Mouse (Mus musculus) heart, embryonic 14.5 days (tissue): ENCODE results near the gene Bcas3. TPM values are rescaled to one million over a fixed set of nuclear protein-coding genes. Genes with fewer than 3 reads are reported as not detected.

Experiments used
- ATAC-seq: fragments of 200-750 bp; cut with Nextera tagmentation; 2 replicates; pipeline ENCODE4 v1.8.0; 2017; ENCODE audit warnings: low read depth, moderate TSS enrichment; ENCODE audit not compliant: insufficient number of reproducible peaks, insufficient read depth, low FRiP score
- H3K27ac ChIP-seq, 2 experiments: fragments of 200-500 bp in 1 of 2; fragments of 300-500 bp in 1 of 2; sonication (generic) in 1 of 2; replicated peaks in 1 of 2; 2 replicates each; pipeline ENCODE4 v1.5.1; 2012 to 2014; ENCODE audit warnings: low read depth in 2 of 2, low read length in 2 of 2, control low read depth in 1 of 2, mild to moderate bottlenecking in 1 of 2, mixed read lengths in 1 of 2; ENCODE audit not compliant: control insufficient read depth in 1 of 2, insufficient read depth in 1 of 2
- H3K27me3 ChIP-seq: fragments of 300-500 bp; sonication (generic); 2 replicates; pipeline ENCODE4 v1.6.1; 2014; ENCODE audit warnings: mild to moderate bottlenecking, low read length, control low read depth; ENCODE audit not compliant: control insufficient read depth, insufficient read depth
- H3K36me3 ChIP-seq: fragments of 300-500 bp; sonication (generic); 2 replicates; pipeline ENCODE4 v1.6.1; 2014; ENCODE audit warnings: mild to moderate bottlenecking, control low read depth, low read length, mixed read lengths; ENCODE audit not compliant: control insufficient read depth, insufficient read depth
- H3K4me1 ChIP-seq, 2 experiments: fragments of 200-500 bp in 1 of 2; fragments of 300-500 bp in 1 of 2; sonication (generic) in 1 of 2; 2 replicates each; pipeline ENCODE4 v1.6.1; 2012 to 2014; ENCODE audit warnings: low read length in 2 of 2, control low read depth in 1 of 2, mixed read lengths in 1 of 2; ENCODE audit not compliant: control insufficient read depth in 2 of 2, insufficient read depth in 2 of 2
- H3K4me2 ChIP-seq: fragments of 300-500 bp; sonication (generic); 2 replicates; pipeline ENCODE4 v1.6.1; 2014; ENCODE audit warnings: mild to moderate bottlenecking, low read length
- H3K4me3 ChIP-seq, 2 experiments: fragments of 200-500 bp in 1 of 2; fragments of 300-500 bp in 1 of 2; sonication (generic) in 1 of 2; 2 replicates each; pipeline ENCODE4 v1.5.1; 2012 to 2014; ENCODE audit warnings: low read length in 2 of 2, mild to moderate bottlenecking in 2 of 2, control low read depth in 1 of 2, low read depth in 1 of 2, moderate library complexity in 1 of 2; ENCODE audit not compliant: control insufficient read depth in 1 of 2, insufficient read depth in 1 of 2
- H3K9ac ChIP-seq: fragments of 300-500 bp; sonication (generic); 2 replicates; pipeline ENCODE4 v1.6.1; 2014; ENCODE audit warnings: mild to moderate bottlenecking, low read length
- H3K9me3 ChIP-seq: fragments of 300-500 bp; sonication (generic); 2 replicates; pipeline ENCODE4 v1.6.1; 2016; ENCODE audit warnings: low read length, control low read depth; ENCODE audit not compliant: control insufficient read depth
- WGBS: fragments of 180-500 bp; shearing (Covaris S2); extraction: QIAGEN DNeasy Blood & Tissue Kit; methylation state at CpG from one replicate; pipeline ENCODE4 v1.1.7; 2014; 5-methylcytosine and 5-hydroxymethylcytosine counted together
- polyA plus RNA-seq: library from polyadenylated mRNA; unstranded; fragments of >200 nt; fragmentation: Nextera tagmentation; extraction: Ambion mirVana; gene quantifications from 2 replicates; pipeline ENCODE4 v1.2.1, GENCODE M21; 2014

Gene Bcas3
- polyA plus RNA-seq, 1 experiment from 2014 or later = 22.5 TPM

- Histone ChIP-seq H3K9me3 (no peaks in the 10 kb centered on the region), H3K4me2 (no peak overlapping the region), H3K4me1 (no peaks in the 10 kb centered on the region; a peak in 1 of 4 replicates), H3K36me3 (no peaks in the 10 kb centered on the region), H3K4me3 (no peak overlapping the region), H3K27ac (no peak overlapping the region), H3K27me3 (no peaks in the 10 kb centered on the region), H3K9ac (no peak overlapping the region)
- no peak for ATAC-seq
- 81% methylated on average over 3 of the region's 3 CpGs for WGBS
Observed at GRCm38 (mm10) chr11:85407700-85408099, 54.7 kb downstream of the Bcas3 start.

DNA sequence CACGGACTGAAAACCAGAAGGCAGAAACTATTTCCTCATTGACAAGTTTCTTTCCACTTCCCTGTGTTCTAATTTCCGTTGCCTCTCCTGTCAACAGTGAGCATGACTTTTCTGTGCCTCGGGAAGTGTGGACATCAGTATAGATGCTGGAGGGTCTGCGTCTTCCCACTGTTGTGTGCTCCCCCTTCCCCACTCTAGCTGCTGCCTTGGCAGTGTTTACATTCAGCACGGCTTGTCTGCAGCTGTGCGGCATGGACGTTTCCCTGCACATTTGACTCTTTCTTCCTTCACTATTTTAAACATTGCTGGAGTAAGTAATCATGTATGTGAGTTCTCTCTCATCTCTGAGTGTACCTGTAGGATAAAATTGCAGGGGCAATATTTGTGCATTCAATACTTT, 59.4 kb downstream of the Bcas3 start:
- Histone ChIP-seq H3K4me1 (no peaks in the 10 kb centered on the region; a peak in 1 of 4 replicates), H3K36me3 (no peaks in the 10 kb centered on the region), H3K27ac (no peak overlapping the region), H3K27me3 (no peaks in the 10 kb centered on the region), H3K9me3 (no peaks in the 10 kb centered on the region), H3K4me3 (no peak overlapping the region), H3K4me2 (no peak overlapping the region), H3K9ac (no peak overlapping the region)
- no peak for ATAC-seq
- 46% methylated on average over 7 of the region's 7 CpGs for WGBS

DNA sequence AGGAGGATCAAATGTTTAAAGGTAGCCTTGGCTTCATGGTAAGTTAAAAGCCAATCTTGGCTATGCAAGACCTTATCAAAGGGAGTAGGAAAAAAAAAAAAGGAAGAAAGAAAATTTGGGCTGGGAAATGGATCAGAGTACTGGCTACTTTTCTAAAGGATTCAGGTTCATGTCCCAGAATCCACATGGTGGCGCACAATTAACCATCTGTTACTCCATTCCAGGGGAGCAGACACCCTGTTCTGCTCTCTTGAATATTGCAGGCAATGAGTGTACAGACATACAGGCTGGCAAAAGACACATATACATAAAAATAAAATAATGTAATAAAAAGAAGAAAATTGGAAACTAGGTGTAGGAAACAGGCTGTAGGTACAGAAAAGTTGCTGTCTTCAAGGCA, 61.5 kb downstream of the Bcas3 start:
- no peak for ATAC-seq
- no peaks in the 10 kb centered on the region for H3K27me3 ChIP-seq
- 89% methylated on average over 1 of the region's 1 CpGs for WGBS

DNA sequence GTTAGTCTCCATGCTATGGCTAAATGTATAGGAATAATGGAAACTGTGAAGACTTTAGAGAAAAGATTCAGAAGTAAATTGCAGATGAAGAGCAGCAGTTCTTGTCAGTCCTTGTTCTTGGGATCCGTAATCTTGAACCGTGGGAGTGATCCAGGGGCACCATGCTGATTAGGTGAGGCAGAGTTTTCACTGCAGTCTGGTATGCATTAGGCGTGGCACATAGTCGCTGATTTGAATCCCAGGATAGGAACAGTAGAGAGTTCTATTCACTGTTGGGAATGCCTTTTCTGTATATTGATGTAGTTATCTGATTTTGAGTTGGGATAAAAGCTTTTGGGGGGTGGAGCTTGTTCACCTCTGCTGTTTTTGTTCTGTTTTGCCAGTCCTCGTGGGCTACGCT, 74.4 kb downstream of the Bcas3 start:
- Histone ChIP-seq H3K9ac (no peak overlapping the region), H3K4me2 (no peak overlapping the region), H3K4me3 (no peak overlapping the region), H3K4me1 (no peaks in the 10 kb centered on the region; a peak in 1 of 4 replicates), H3K36me3 (no peaks in the 10 kb centered on the region), H3K27me3 (no peaks in the 10 kb centered on the region), H3K27ac (no peak overlapping the region), H3K9me3 (no peaks in the 10 kb centered on the region)
- 57% methylated on average over 6 of the region's 6 CpGs for WGBS
- no peak for ATAC-seq

More for the DNA sequence above, 61.5 kb downstream of the Bcas3 start:
- Histone ChIP-seq H3K9me3 (no peaks in the 10 kb centered on the region), H3K9ac (no peak overlapping the region), H3K36me3 (no peaks in the 10 kb centered on the region), H3K4me3 (no peak overlapping the region), H3K27ac (no peak overlapping the region), H3K4me2 (no peak overlapping the region), H3K4me1 (no peaks in the 10 kb centered on the region; a peak in 1 of 4 replicates)

DNA sequence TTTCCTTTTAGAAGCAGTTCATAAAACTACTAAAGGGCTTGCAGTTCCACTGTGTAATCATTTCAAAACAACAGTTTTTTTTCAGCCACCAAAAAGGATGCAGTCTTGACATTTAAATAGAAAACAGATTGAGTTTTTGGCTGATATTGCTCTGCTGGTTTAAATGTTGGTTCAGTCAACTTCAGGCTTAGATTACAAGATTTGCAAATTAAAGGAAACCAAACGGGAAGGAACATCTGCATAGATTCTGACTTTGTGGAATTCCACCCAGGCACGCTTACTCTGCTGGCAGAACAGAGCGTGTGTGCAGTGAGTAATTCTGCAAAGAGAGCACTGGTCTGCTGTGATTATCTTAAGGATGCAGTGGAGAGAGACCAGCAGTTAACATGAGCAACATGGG, 75.3 kb downstream of the Bcas3 start:
- no peaks in the 10 kb centered on the region for H3K27me3 ChIP-seq
- H3K4me3 ChIP-seq = no peak overlapping the region
- H3K9ac ChIP-seq = no peak overlapping the region
- no peaks in the 10 kb centered on the region; a peak in 1 of 4 replicates for H3K4me1 ChIP-seq
- no peak overlapping the region for H3K4me2 ChIP-seq
- no peaks in the 10 kb centered on the region for H3K36me3 ChIP-seq
- H3K9me3 ChIP-seq = no peaks in the 10 kb centered on the region
- 29% methylated on average over 3 of the region's 3 CpGs for WGBS
- ATAC-seq = no peak
- no peak overlapping the region for H3K27ac ChIP-seq

GRCm38 (mm10) chr11:85430743-85431448, 77.9 kb downstream of the Bcas3 start:
- H3K9me3 ChIP-seq = no peaks in the 10 kb centered on the region
- H3K27me3 ChIP-seq = no peaks in the 10 kb centered on the region
- no peak overlapping the region for H3K9ac ChIP-seq
- H3K36me3 ChIP-seq = no peaks in the 10 kb centered on the region
- no peak for ATAC-seq
- H3K4me3 ChIP-seq = no peak overlapping the region
- no peak overlapping the region for H3K27ac ChIP-seq
- H3K4me1 ChIP-seq = no peaks in the 10 kb centered on the region; a peak in 1 of 4 replicates
- 63% methylated on average over 11 of the region's 11 CpGs for WGBS
- H3K4me2 ChIP-seq = no peak overlapping the region

DNA sequence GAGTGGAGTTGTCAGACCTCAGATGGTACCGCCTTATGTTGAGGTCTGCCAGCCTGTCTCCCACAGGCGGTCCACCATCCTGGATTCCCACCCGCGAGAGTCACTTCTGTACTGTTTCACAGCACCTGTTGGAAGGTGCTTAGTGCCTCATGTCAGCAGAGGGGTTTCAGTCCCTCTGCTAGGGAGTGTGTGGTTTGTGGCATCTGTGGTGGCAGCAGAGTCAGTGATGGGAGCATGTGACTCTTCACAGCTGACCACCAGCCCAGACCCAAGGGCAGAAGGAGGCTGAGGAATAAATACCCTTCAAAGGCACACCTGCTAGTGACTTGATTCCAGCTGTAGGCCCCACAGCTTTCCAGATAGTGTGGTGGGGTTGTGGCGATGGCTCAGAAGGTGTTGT, 94.4 kb downstream of the Bcas3 start:
- no peaks in the 10 kb centered on the region for H3K9me3 ChIP-seq
- no peaks in the 10 kb centered on the region for H3K4me1 ChIP-seq
- no peaks in the 10 kb centered on the region for H3K27me3 ChIP-seq
- no peak overlapping the region for H3K27ac ChIP-seq
- no peak overlapping the region for H3K4me2 ChIP-seq
- H3K36me3 ChIP-seq = no peaks in the 10 kb centered on the region
- no peak overlapping the region for H3K9ac ChIP-seq
- ATAC-seq = no peak
- 81% methylated on average over 5 of the region's 5 CpGs for WGBS
- no peak overlapping the region for H3K4me3 ChIP-seq
